Comparison of ENCODE assay signal across 33 mouse cellular contexts in genomic region chr10:89111466-89111865, GRCm38 (mm10).
DNase-seq lines count a peak whose midpoint lies in the region; ATAC-seq and TF ChIP-seq lines count a peak whose summit lies in the region.
"Had no signal": no experiment of that assay in that cellular context is flagged by ENCODE, and none has a peak within 500 bp of the region (broad histone marks: within the 10 kb centered on the region; RNA-seq: fewer than 3 reads in every experiment).

No protein-coding gene starts in this region.

- no peak overlapping the region for H3K4me2 ChIP-seq in forebrain, postnatal 0 days (ENCODE audit: low read depth)
- H3K4me2 ChIP-seq in forebrain, embryonic 15.5 days (replicated peaks) = no peak overlapping the region
- no peak overlapping the region for H3K4me2 ChIP-seq in hindbrain, embryonic 16.5 days (ENCODE audit: low read length)
- H3K4me2 ChIP-seq in hindbrain, embryonic 11.5 days (replicated peaks; ENCODE audit: low read depth, low read length) = no peak overlapping the region
- no peak overlapping the region for H3K4me2 ChIP-seq in midbrain, embryonic 16.5 days (ENCODE audit: low read length)
- H3K4me2 ChIP-seq in midbrain, embryonic 15.5 days = no peak overlapping the region
- H3K4me2 ChIP-seq: embryonic facial prominence, embryonic 15.5 days; heart, embryonic 12.5 days; limb, embryonic 12.5 days; liver, embryonic 15.5 days; lung, embryonic 15.5 days; midbrain, embryonic 11.5 days; neural tube, embryonic 13.5 days had no signal

- no peak overlapping the region for H3K9ac ChIP-seq in forebrain, postnatal 0 days
- H3K9ac ChIP-seq in forebrain, embryonic 15.5 days (replicated peaks) = no peak overlapping the region
- H3K9ac ChIP-seq in hindbrain, embryonic 16.5 days (ENCODE audit: low read depth, low read length) = no peak overlapping the region
- no peak overlapping the region for H3K9ac ChIP-seq in hindbrain, embryonic 11.5 days (ENCODE audit: low read depth, low read length)
- H3K9ac ChIP-seq in midbrain, embryonic 16.5 days (ENCODE audit: low read depth, low read length) = no peak overlapping the region
- no peak overlapping the region for H3K9ac ChIP-seq in midbrain, embryonic 15.5 days
- H3K9ac ChIP-seq: embryonic facial prominence, embryonic 15.5 days; heart, embryonic 12.5 days; limb, embryonic 12.5 days; liver, embryonic 15.5 days; lung, embryonic 15.5 days; neural tube, embryonic 13.5 days had no signal

- WGBS in forebrain, postnatal 0 days = 43% methylated on average over 2 of the region's 2 CpGs
- WGBS in forebrain, embryonic 15.5 days = 47% methylated on average over 2 of the region's 2 CpGs
- WGBS in hindbrain, embryonic 16.5 days = 67% methylated on average over 2 of the region's 2 CpGs
- 87% methylated on average over 2 of the region's 2 CpGs for WGBS in hindbrain, embryonic 11.5 days
- 71% methylated on average over 2 of the region's 2 CpGs for WGBS in midbrain, embryonic 16.5 days
- WGBS in midbrain, embryonic 15.5 days = 76% methylated on average over 2 of the region's 2 CpGs
- 59% methylated on average over 2 of the region's 2 CpGs for WGBS in olfactory bulb, adult 2 months

- no peaks in the 10 kb centered on the region for H3K4me1 ChIP-seq in forebrain, postnatal 0 days (ENCODE audit: insufficient read depth)
- H3K4me1 ChIP-seq in forebrain, embryonic 15.5 days = peaks cover 7% of the 10 kb centered on the region; the same call in 1 of the 2 replicates
- H3K4me1 ChIP-seq in hindbrain, embryonic 16.5 days (ENCODE audit: control insufficient read depth, insufficient read depth, low read depth, low read length) = no peaks in the 10 kb centered on the region
- no peaks in the 10 kb centered on the region for H3K4me1 ChIP-seq in hindbrain, embryonic 11.5 days (replicated peaks; ENCODE audit: control insufficient read depth, insufficient read depth, low read length)
- H3K4me1 ChIP-seq in midbrain, embryonic 16.5 days (ENCODE audit: control insufficient read depth, insufficient read depth, low read length) = no peaks in the 10 kb centered on the region
- no peaks in the 10 kb centered on the region for H3K4me1 ChIP-seq in midbrain, embryonic 15.5 days
- H3K4me1 ChIP-seq in olfactory bulb, adult 2 months (ENCODE audit: control insufficient read depth, insufficient read depth, low read length) = 0 out of 2 replicates have a peak, but pooled peaks cover 2% of the 10 kb centered on the region
- H3K4me1 ChIP-seq: embryonic facial prominence, embryonic 15.5 days; heart, embryonic 12.5 days; hindbrain, embryonic 10.5 days; limb, embryonic 12.5 days; liver, embryonic 15.5 days; lung, embryonic 15.5 days had no signal

- H3K36me3 ChIP-seq in forebrain, postnatal 0 days (ENCODE audit: insufficient read depth) = no peaks in the 10 kb centered on the region
- H3K36me3 ChIP-seq in forebrain, embryonic 15.5 days = no peaks in the 10 kb centered on the region
- no peaks in the 10 kb centered on the region for H3K36me3 ChIP-seq in hindbrain, embryonic 16.5 days (ENCODE audit: control insufficient read depth, insufficient read depth, low read length)
- H3K36me3 ChIP-seq in hindbrain, embryonic 11.5 days (ENCODE audit: control insufficient read depth, insufficient read depth, low read length) = no peaks in the 10 kb centered on the region
- no peaks in the 10 kb centered on the region for H3K36me3 ChIP-seq in midbrain, embryonic 16.5 days (ENCODE audit: control insufficient read depth, insufficient read depth, low read length)
- no peaks in the 10 kb centered on the region for H3K36me3 ChIP-seq in midbrain, embryonic 15.5 days (replicated peaks)
- H3K36me3 ChIP-seq: embryonic facial prominence, embryonic 15.5 days; G1E; heart, embryonic 12.5 days; hindbrain, embryonic 10.5 days; limb, embryonic 12.5 days; liver, embryonic 15.5 days; lung, embryonic 15.5 days; neural tube, embryonic 13.5 days had no signal

- DNase-seq in forebrain, postnatal 0 days = peak; percentile 24
- no peak for DNase-seq in hindbrain, embryonic 11.5 days (ENCODE audit: low spot score)
- DNase-seq: adrenal gland, postnatal 14 days; cerebellum, adult 11-12 months; cerebellum, adult 9-11 months; gastrocnemius, postnatal 10 days; heart, adult 2 months; heart, postnatal 14 days; kidney, adult 9 months; kidney, postnatal 14 days; lung, postnatal 36 days; retina, postnatal 1 day; right cerebral cortex, postnatal 14 days; spleen, adult 18-20 months; thymus, adult 18-20 months; thymus, postnatal 25 days had no signal

- H3K27me3 ChIP-seq in forebrain, postnatal 0 days (ENCODE audit: insufficient read depth, low read length) = no peaks in the 10 kb centered on the region
- no peaks in the 10 kb centered on the region for H3K27me3 ChIP-seq in forebrain, embryonic 15.5 days
- no peaks in the 10 kb centered on the region for H3K27me3 ChIP-seq in hindbrain, embryonic 16.5 days (replicated peaks; ENCODE audit: control insufficient read depth, insufficient read depth, low read length)
- H3K27me3 ChIP-seq in hindbrain, embryonic 11.5 days (ENCODE audit: control insufficient read depth, insufficient read depth, low read length) = no peaks in the 10 kb centered on the region
- no peaks in the 10 kb centered on the region for H3K27me3 ChIP-seq in midbrain, embryonic 16.5 days (ENCODE audit: control insufficient read depth, insufficient read depth, low read depth, low read length)
- no peaks in the 10 kb centered on the region for H3K27me3 ChIP-seq in midbrain, embryonic 15.5 days (replicated peaks)
- H3K27me3 ChIP-seq: embryonic facial prominence, embryonic 15.5 days; heart, embryonic 12.5 days; limb, embryonic 12.5 days; liver, embryonic 15.5 days; lung, embryonic 15.5 days; neural tube, embryonic 13.5 days had no signal

- no peak for ATAC-seq in forebrain, postnatal 0 days
- no peak for ATAC-seq in forebrain, embryonic 15.5 days (replicated peaks)
- no peak for ATAC-seq in hindbrain, embryonic 16.5 days
- no peak for ATAC-seq in hindbrain, embryonic 11.5 days (ENCODE audit: low FRiP score)
- ATAC-seq in midbrain, embryonic 16.5 days = no peak
- no peak for ATAC-seq in midbrain, embryonic 15.5 days (replicated peaks)
- no peak for ATAC-seq in granulocyte monocyte progenitor cell, adult 5-6 weeks (replicated peaks; ENCODE audit: poor library complexity, severe bottlenecking)
- ATAC-seq: forebrain, embryonic 14.5 days; intestine, postnatal 0 days had no signal

- H3K9me3 ChIP-seq in forebrain, postnatal 0 days (ENCODE audit: low read length) = no peaks in the 10 kb centered on the region
- no peaks in the 10 kb centered on the region for H3K9me3 ChIP-seq in forebrain, embryonic 15.5 days
- H3K9me3 ChIP-seq in hindbrain, embryonic 16.5 days (ENCODE audit: control insufficient read depth, low read length) = no peaks in the 10 kb centered on the region
- H3K9me3 ChIP-seq in hindbrain, embryonic 11.5 days (ENCODE audit: control insufficient read depth, low read length) = no peaks in the 10 kb centered on the region
- H3K9me3 ChIP-seq in midbrain, embryonic 16.5 days (replicated peaks; ENCODE audit: control insufficient read depth, low read length, poor library complexity, severe bottlenecking) = no peaks in the 10 kb centered on the region
- no peaks in the 10 kb centered on the region for H3K9me3 ChIP-seq in midbrain, embryonic 15.5 days
- H3K9me3 ChIP-seq: embryonic facial prominence, embryonic 15.5 days; G1E; heart, embryonic 12.5 days; hindbrain, embryonic 10.5 days; limb, embryonic 12.5 days; liver, embryonic 15.5 days; lung, embryonic 15.5 days; neural tube, embryonic 13.5 days had no signal

- TF ChIP-seq CTCF in forebrain, postnatal 0 days (IDR thresholded peaks at IDR 0.05; ENCODE audit: low read depth) = no peak
- TF ChIP-seq CTCF in olfactory bulb, adult 2 months (IDR thresholded peaks at IDR 0.05; ENCODE audit: insufficient read depth, low read depth, low read length) = no peak

- TF ChIP-seq POLR2A in olfactory bulb, adult 2 months (IDR thresholded peaks at IDR 0.05; ENCODE audit: insufficient read depth, low read depth, low read length) = no peak

- no peak overlapping the region for H3K4me3 ChIP-seq in forebrain, postnatal 0 days (ENCODE audit: low read depth, low read length)
- H3K4me3 ChIP-seq in forebrain, embryonic 15.5 days = no peak overlapping the region
- H3K4me3 ChIP-seq in hindbrain, embryonic 16.5 days (ENCODE audit: low read length) = no peak overlapping the region
- H3K4me3 ChIP-seq in hindbrain, embryonic 11.5 days (ENCODE audit: low read depth, low read length) = no peak overlapping the region
- no peak overlapping the region for H3K4me3 ChIP-seq in midbrain, embryonic 16.5 days (ENCODE audit: low read depth, low read length)
- H3K4me3 ChIP-seq in midbrain, embryonic 15.5 days = no peak overlapping the region
- H3K4me3 ChIP-seq in olfactory bulb, adult 2 months (ENCODE audit: insufficient read depth, low read depth, low read length) = no peak overlapping the region
- H3K4me3 ChIP-seq: embryonic facial prominence, embryonic 15.5 days; heart, adult 2 months; heart, embryonic 12.5 days; hindbrain, embryonic 10.5 days; limb, embryonic 12.5 days; liver, embryonic 15.5 days; lung, embryonic 15.5 days; neural tube, embryonic 13.5 days had no signal

- H3K27ac ChIP-seq in forebrain, postnatal 0 days (ENCODE audit: low read depth, low read length) = no peak overlapping the region
- no peak overlapping the region; the same call in 1 of the 2 replicates for H3K27ac ChIP-seq in forebrain, embryonic 15.5 days (replicated peaks)
- H3K27ac ChIP-seq in hindbrain, embryonic 16.5 days (ENCODE audit: low read depth, low read length) = peak overlapping the region; percentile 23; the same call in 1 of the 2 replicates
- no peak overlapping the region for H3K27ac ChIP-seq in hindbrain, embryonic 11.5 days (ENCODE audit: low read depth, low read length)
- H3K27ac ChIP-seq in midbrain, embryonic 16.5 days (ENCODE audit: low read length) = 0 out of 2 replicates have a peak overlapping the region, but pooled peaks have one; percentile 24
- no peak overlapping the region for H3K27ac ChIP-seq in midbrain, embryonic 15.5 days
- peak overlapping the region; percentile 8; the same call in 1 of the 2 replicates for H3K27ac ChIP-seq in olfactory bulb, adult 2 months (ENCODE audit: insufficient read depth, low read depth, low read length)
- H3K27ac ChIP-seq: embryonic facial prominence, embryonic 15.5 days; heart, adult 2 months; hindbrain, embryonic 10.5 days; limb, embryonic 12.5 days; liver, embryonic 15.5 days; lung, embryonic 15.5 days; neural tube, embryonic 13.5 days had no signal

Comparison
In these comparisons a context has a peak if more than half of its experiments do, and no peak if none do; other contexts are left out.
1. H3K27ac ChIP-seq: peak in hindbrain, embryonic 16.5 days (single experiment), midbrain, embryonic 16.5 days (single experiment) and olfactory bulb, adult 2 months (single experiment); none in forebrain, postnatal 0 days (single experiment), forebrain, embryonic 15.5 days (single experiment), hindbrain, embryonic 11.5 days (single experiment) and midbrain, embryonic 15.5 days (single experiment).